Mouse (Mus musculus): ENCODE data around the gene Bend6. TPM values are rescaled to one million over a fixed set of nuclear protein-coding genes. Genes with fewer than 3 reads are reported as not detected.

The Bend6 gene
- total RNA-seq, 2 experiments from 2014 or later: 5.5 TPM; not detected in 1

GRCm38 (mm10) chr1:33908191-33908962 lies 761 bp upstream of the Bend6 start, which contains the start of gene Dst:
Gene Dst, plus strand, starts transcription at chr1:33908225.
- ATAC-seq (replicated peaks; ENCODE audit: low FRiP score, poor library complexity, severe bottlenecking): no peak

DNA sequence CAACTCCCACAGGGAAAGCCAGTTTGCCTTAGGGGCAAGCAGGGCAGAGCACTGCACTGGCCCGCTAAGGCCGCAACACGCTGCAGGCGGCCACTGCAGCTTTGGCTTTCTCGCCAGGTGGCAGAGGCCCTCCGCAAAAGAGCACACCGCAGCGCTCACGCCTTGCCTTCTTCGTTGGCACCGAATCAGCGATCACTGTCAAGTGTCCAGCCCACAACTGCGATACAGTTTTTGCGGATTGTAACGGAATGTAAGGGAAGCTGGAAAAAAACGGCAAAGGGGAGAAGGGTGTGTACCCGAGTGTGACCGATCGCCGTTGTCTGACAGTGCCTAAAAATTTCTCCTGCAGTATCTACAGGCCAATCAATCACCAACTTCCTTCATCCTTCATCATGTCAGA lies 689 bp downstream of the Bend6 start:
- no peak for ATAC-seq (replicated peaks; ENCODE audit: low FRiP score, poor library complexity, severe bottlenecking)

GRCm38 (mm10) chr1:33906216-33906615 lies 1.4 kb downstream of the Bend6 start:
- no peak for ATAC-seq (replicated peaks; ENCODE audit: low FRiP score, poor library complexity, severe bottlenecking)

- no peak for ATAC-seq (replicated peaks; ENCODE audit: low FRiP score, poor library complexity, severe bottlenecking)
Observed at GRCm38 (mm10) chr1:33903587-33903986, 4.0 kb downstream of the Bend6 start.

- ATAC-seq (replicated peaks; ENCODE audit: low FRiP score, poor library complexity, severe bottlenecking): no peak
Observed at GRCm38 (mm10) chr1:33900175-33900574, 7.4 kb downstream of the Bend6 start.

DNA sequence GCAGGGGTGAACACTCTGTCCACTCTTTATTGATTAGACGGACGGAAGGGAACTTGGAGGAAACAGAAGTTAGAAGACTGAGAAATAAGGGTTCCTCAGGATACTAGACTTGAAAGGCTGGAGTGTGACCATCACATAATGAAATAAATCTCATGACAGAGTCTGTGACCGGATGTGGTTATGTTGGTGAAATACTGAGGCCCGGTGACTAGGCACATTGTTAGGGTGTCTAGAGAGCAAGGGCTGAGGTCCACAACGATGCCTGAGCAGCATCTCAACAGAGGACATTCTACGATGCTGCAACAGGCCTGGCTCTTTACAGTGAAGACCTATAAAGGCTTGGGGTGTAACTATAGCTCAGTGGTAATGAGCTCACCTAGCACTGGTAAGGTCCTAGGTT lies 9.2 kb downstream of the Bend6 start:
- no peak for ATAC-seq (replicated peaks; ENCODE audit: low FRiP score, poor library complexity, severe bottlenecking)

DNA sequence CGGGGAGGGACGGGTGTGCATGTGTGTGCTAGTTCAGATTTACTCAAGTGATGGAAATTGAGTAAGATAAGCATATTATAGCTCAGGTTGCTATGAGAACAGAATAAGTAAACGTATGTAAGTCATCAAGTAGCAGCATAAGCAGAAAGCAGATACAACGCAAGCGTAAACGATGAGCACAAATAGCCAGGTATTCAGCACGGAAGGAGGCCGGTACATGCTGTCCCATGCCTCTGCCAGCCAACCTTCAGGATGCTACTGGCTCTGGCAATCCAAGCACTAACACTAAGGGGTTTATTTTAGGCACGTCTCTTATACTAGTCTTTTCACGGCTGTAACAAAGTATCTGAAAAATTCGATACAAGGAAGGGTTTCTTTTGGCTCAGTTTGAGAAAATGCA lies 10.2 kb downstream of the Bend6 start:
- no peak for ATAC-seq (replicated peaks; ENCODE audit: low FRiP score, poor library complexity, severe bottlenecking)

- no peak for ATAC-seq (replicated peaks; ENCODE audit: low FRiP score, poor library complexity, severe bottlenecking)
Observed at GRCm38 (mm10) chr1:33896666-33897065, 10.9 kb downstream of the Bend6 start.

DNA sequence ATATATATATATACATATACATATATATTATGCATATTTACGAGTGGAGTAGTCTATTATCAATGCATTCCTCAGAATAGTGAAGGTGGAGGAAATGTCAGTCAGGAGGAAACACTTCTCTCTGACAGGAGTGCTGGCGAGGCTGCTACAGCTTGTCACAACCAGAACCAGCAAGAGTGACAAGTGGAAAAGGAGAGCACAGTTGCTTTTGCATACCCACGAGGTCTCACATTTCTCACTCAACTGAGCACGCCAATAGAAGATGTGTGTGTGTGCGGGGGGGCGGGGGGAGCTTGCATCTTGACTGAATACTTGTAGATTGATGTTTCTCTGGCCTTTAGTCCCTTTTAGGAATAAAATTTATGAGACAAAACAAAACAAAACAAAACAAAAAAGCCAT lies 11.5 kb downstream of the Bend6 start:
- ATAC-seq (replicated peaks; ENCODE audit: low FRiP score, poor library complexity, severe bottlenecking): no peak

DNA sequence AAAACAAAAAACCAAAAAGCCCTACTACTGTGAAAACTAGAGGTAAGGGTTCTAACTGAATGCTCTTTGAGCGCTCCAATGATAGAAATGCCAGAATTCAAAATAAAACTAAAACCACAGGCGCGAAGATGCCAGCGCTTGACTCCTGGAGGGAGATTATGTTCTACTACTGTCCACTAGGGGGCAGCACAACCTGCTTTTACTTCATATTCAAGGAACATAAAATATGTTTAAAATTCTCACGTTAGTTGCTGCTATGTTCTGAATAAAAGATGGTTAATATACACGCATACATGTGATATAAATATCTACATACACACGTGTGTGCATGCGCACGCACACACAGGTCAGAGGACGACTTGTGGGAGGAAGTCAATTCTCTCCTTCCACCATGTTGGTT lies 14.8 kb downstream of the Bend6 start:
- no peak for ATAC-seq (replicated peaks; ENCODE audit: low FRiP score, poor library complexity, severe bottlenecking)

GRCm38 (mm10) chr1:33883102-33883839 lies 24.3 kb downstream of the Bend6 start:
- ATAC-seq (replicated peaks; ENCODE audit: low FRiP score, poor library complexity, severe bottlenecking): no peak

- no peak for ATAC-seq (replicated peaks; ENCODE audit: low FRiP score, poor library complexity, severe bottlenecking)
Observed at GRCm38 (mm10) chr1:33878170-33878569, 29.4 kb downstream of the Bend6 start.

- no peak for ATAC-seq (replicated peaks; ENCODE audit: low FRiP score, poor library complexity, severe bottlenecking)
Observed at GRCm38 (mm10) chr1:33876416-33876815, 31.2 kb downstream of the Bend6 start.

DNA sequence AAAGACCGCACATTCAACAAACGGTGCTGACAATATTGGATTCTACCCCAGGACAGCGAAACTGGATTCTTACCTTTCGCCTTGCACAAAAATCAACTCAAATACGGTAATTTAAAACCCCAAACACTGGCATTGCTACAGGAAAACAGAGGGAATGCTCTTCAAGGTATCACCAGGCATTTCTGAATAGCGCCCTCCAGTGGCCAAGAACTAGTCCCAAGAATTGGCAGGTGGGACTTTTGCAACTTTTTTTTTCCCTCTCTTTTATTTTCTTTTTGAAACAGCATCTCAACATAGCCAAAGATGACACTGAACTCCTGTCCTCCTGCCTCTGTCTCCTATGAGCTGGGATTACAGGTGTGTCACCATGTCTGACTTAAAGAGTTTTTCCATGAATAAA lies 31.9 kb downstream of the Bend6 start:
- no peak for ATAC-seq (replicated peaks; ENCODE audit: low FRiP score, poor library complexity, severe bottlenecking)

GRCm38 (mm10) chr1:33873561-33873960 lies 34.1 kb downstream of the Bend6 start:
- no peak for ATAC-seq (replicated peaks; ENCODE audit: low FRiP score, poor library complexity, severe bottlenecking)

- no peak for ATAC-seq (replicated peaks; ENCODE audit: low FRiP score, poor library complexity, severe bottlenecking)
Observed at GRCm38 (mm10) chr1:33869437-33869836, 38.2 kb downstream of the Bend6 start.

DNA sequence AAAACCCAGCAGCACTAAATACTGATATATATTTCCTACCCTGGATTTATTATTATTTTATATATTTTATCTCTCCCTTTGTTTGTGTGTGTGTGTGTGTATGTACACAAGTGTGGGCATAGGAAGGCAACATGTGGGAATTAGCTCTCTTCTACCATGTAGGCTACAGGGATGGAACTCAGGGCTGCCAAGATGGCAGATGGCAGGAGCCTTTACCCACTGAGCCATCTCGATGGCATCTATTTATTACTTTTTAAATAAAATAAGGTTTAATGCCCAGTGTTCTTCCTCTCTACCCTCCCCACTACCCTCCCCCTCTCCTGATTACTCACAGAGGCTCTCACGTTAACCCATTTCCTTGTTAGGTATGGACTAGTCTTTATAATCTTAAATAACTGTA lies 38.6 kb downstream of the Bend6 start:
- ATAC-seq (replicated peaks; ENCODE audit: low FRiP score, poor library complexity, severe bottlenecking): no peak

DNA sequence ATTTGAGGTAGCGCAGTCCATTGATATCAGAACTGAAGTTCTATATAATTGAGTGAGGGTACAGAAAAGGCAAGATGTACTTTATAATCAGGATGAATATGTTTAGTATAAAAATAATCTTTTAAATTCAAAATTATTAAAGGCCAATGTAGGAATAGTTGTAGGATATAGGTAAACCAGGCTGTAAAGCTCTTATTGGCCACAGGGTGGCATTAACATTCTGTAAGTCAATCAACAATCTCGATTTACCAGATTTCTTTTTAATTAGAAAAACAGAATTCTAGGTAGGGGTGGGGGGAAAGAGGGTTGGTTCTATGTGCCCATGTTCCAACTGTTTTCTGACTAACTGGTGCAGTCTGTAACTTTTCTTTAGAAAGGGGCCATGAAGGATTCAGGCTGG lies 60.8 kb downstream of the Bend6 start:
- no peak for ATAC-seq (replicated peaks; ENCODE audit: low FRiP score, poor library complexity, severe bottlenecking)

- no peak for ATAC-seq (replicated peaks; ENCODE audit: low FRiP score, poor library complexity, severe bottlenecking)
Observed at GRCm38 (mm10) chr1:33843823-33844222, 63.8 kb downstream of the Bend6 start.

DNA sequence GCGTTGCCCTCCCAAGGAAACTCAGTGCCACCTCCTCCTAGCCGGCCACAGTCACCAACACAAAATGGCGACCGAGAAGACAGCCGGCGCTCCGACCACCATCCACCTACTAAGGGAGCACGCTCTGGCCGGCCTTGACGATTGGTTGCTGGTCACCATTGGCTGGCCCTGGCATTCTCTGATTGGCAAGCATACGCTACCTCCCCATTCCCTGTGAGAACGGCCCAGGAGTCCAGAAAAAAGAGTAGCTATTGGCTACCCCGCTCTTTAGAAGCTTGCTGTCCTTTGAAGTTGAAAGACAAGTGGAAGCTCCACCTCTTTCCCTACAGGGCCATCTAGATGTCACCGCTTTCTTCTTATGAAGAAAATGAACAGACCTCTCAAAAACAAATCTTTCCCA lies 68.7 kb downstream of the Bend6 start:
- peak; percentile 77 for ATAC-seq (replicated peaks; ENCODE audit: low FRiP score, poor library complexity, severe bottlenecking)

- no peak for ATAC-seq (replicated peaks; ENCODE audit: low FRiP score, poor library complexity, severe bottlenecking)
Observed at GRCm38 (mm10) chr1:33830586-33830985, 77.0 kb downstream of the Bend6 start.

All from erythroblast, adult 5-6 weeks (primary cell).